Mouse (Mus musculus) limb, embryonic 12.5 days (tissue): ENCODE results near the gene Ctnnbl1. TPM values are rescaled to one million over a fixed set of nuclear protein-coding genes. Genes with fewer than 3 reads are reported as not detected.
A peak's percentile ranks its signal among the peaks of the same experiment; 100 is the strongest.

Experiments used
- ATAC-seq: fragments of 200-750 bp; cut with Nextera tagmentation; 2 replicates; pipeline ENCODE4 v1.8.0; 2017; ENCODE audit warnings: low read depth, moderate TSS enrichment; ENCODE audit not compliant: insufficient number of reproducible peaks, insufficient read depth, low FRiP score, low TSS enrichment
- H3K27ac ChIP-seq: fragments of 300-500 bp; sonication (generic); 2 replicates; pipeline ENCODE4 v1.5.1; 2016; ENCODE audit warnings: mild to moderate bottlenecking, moderate library complexity
- H3K27me3 ChIP-seq: fragments of 300-500 bp; sonication (generic); 2 replicates; pipeline ENCODE4 v1.6.1; 2016; ENCODE audit warnings: mild to moderate bottlenecking, moderate library complexity
- H3K36me3 ChIP-seq: fragments of 300-500 bp; sonication (generic); 2 replicates; pipeline ENCODE4 v1.6.1; 2016; ENCODE audit warnings: mild to moderate bottlenecking, moderate library complexity
- H3K4me1 ChIP-seq: fragments of 300-500 bp; sonication (generic); replicated peaks from 2 replicates; pipeline ENCODE4 v1.6.1; 2016
- H3K4me2 ChIP-seq: fragments of 300-500 bp; sonication (generic); 2 replicates; pipeline ENCODE4 v1.6.1; 2016; ENCODE audit warnings: mild to moderate bottlenecking, moderate library complexity
- H3K4me3 ChIP-seq: fragments of 300-500 bp; sonication (generic); replicated peaks from 2 replicates; pipeline ENCODE4 v1.5.1; 2016; ENCODE audit warnings: mild to moderate bottlenecking
- H3K9ac ChIP-seq: fragments of 300-500 bp; sonication (generic); replicated peaks from 2 replicates; pipeline ENCODE4 v1.6.1; 2016; ENCODE audit warnings: mild to moderate bottlenecking, moderate library complexity
- H3K9me3 ChIP-seq: fragments of 300-500 bp; sonication (generic); 2 replicates; pipeline ENCODE4 v1.6.1; 2016; ENCODE audit warnings: mild to moderate bottlenecking, moderate library complexity
- WGBS: fragments of 180-500 bp; shearing (Covaris S2); methylation state at CpG from one replicate; pipeline ENCODE4 v1.1.7; 2016; 5-methylcytosine and 5-hydroxymethylcytosine counted together
- polyA plus RNA-seq: library from polyadenylated mRNA; unstranded; fragments of >200 nt; fragmentation: Nextera tagmentation; extraction: Ambion mirVana; gene quantifications from 2 replicates; pipeline ENCODE4 v1.2.1, GENCODE M21; 2016

The Ctnnbl1 gene
- polyA plus RNA-seq, 1 experiment from 2014 or later: 76.6 TPM

GRCm38 (mm10) chr2:157808368-157808923 is 71.2 kb downstream of the Ctnnbl1 start:
- Histone ChIP-seq H3K27ac (no peak overlapping the region), H3K36me3 (peaks cover 39% of the 10 kb centered on the region), H3K4me3 (no peak overlapping the region), H3K4me2 (no peak overlapping the region), H3K9me3 (no peaks in the 10 kb centered on the region), H3K9ac (no peak overlapping the region), H3K4me1 (peaks cover 44% of the 10 kb centered on the region), H3K27me3 (no peaks in the 10 kb centered on the region)
- 79% methylated on average over 7 of the region's 7 CpGs for WGBS
- ATAC-seq: no peak

- Histone ChIP-seq H3K9me3 (no peaks in the 10 kb centered on the region), H3K27me3 (no peaks in the 10 kb centered on the region), H3K4me2 (no peak overlapping the region), H3K4me3 (no peak overlapping the region), H3K9ac (no peak overlapping the region), H3K36me3 (peaks cover 39% of the 10 kb centered on the region), H3K4me1 (peaks cover 47% of the 10 kb centered on the region), H3K27ac (no peak overlapping the region)
- 95% methylated on average over 6 of the region's 6 CpGs for WGBS
- ATAC-seq: no peak
Observed at GRCm38 (mm10) chr2:157809341-157809740, 72.1 kb downstream of the Ctnnbl1 start.

DNA sequence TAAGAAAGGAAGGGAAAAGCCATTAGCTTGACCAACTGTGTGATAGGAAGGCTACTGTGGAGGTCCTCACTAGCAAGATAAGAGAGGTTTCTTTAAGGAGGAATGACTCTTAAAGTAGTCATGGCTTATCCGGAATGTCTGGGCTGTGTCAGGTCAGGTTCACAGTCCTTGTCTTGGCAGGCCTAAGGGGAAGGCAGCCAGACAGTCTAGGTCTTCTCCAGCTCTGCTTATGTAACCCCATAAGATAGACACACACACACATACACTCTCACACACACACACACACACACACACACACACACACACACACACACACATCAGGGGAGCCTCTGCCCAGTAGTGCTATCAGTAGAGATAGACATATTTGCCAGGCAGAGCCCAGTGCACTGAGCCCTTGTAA is 73.5 kb downstream of the Ctnnbl1 start:
- H3K4me2 ChIP-seq: no peak overlapping the region
- H3K4me1 ChIP-seq: peaks cover 33% of the 10 kb centered on the region
- no peak for ATAC-seq
- 87% methylated on average over 1 of the region's 1 CpGs for WGBS
- H3K27ac ChIP-seq: no peak overlapping the region
- no peaks in the 10 kb centered on the region for H3K9me3 ChIP-seq
- no peaks in the 10 kb centered on the region for H3K27me3 ChIP-seq
- H3K4me3 ChIP-seq: no peak overlapping the region
- H3K9ac ChIP-seq: no peak overlapping the region
- H3K36me3 ChIP-seq: peaks cover 39% of the 10 kb centered on the region

DNA sequence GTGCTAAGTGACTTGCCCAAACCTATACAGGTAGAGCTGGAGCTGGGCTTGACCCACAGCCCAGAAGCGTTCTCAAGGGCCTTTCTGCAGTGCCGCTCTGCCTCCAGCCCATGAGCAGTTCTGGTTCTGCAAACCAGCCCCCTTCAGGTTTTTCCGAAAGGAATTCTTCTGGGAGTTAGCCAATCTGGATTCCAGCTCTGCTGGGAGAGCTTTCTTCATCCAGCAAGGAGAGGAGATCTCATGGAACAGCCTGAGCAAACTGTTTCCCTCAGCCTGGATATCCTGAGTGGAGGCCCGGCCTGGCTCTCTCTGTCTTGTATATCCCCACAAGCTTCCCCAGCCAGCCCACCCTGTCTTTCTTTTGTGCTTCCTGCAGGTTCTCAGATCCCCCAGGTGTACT is 75.9 kb downstream of the Ctnnbl1 start:
- no peaks in the 10 kb centered on the region for H3K9me3 ChIP-seq
- no peak overlapping the region for H3K9ac ChIP-seq
- H3K36me3 ChIP-seq: peaks cover 29% of the 10 kb centered on the region
- H3K4me1 ChIP-seq: peaks cover 18% of the 10 kb centered on the region; the same call in 1 of the 2 replicates
- no peak overlapping the region for H3K4me2 ChIP-seq
- no peak overlapping the region for H3K4me3 ChIP-seq
- H3K27me3 ChIP-seq: no peaks in the 10 kb centered on the region
- WGBS: 85% methylated on average over 4 of the region's 4 CpGs
- H3K27ac ChIP-seq: no peak overlapping the region
- ATAC-seq: no peak

GRCm38 (mm10) chr2:157814116-157814964 is 77.1 kb downstream of the Ctnnbl1 start:
- 67% methylated on average over 11 of the region's 11 CpGs for WGBS
- H3K9ac ChIP-seq: no peak overlapping the region
- H3K4me3 ChIP-seq: no peak overlapping the region
- peaks cover 26% of the 10 kb centered on the region for H3K4me1 ChIP-seq
- no peak for ATAC-seq
- no peak overlapping the region for H3K4me2 ChIP-seq
- H3K27me3 ChIP-seq: no peaks in the 10 kb centered on the region
- H3K36me3 ChIP-seq: peaks cover 35% of the 10 kb centered on the region
- H3K9me3 ChIP-seq: no peaks in the 10 kb centered on the region
- H3K27ac ChIP-seq: no peak overlapping the region

GRCm38 (mm10) chr2:157814965-157815283 is 77.7 kb downstream of the Ctnnbl1 start:
- Histone ChIP-seq H3K9ac (no peak overlapping the region), H3K27ac (no peak overlapping the region), H3K27me3 (no peaks in the 10 kb centered on the region), H3K9me3 (no peaks in the 10 kb centered on the region), H3K4me1 (peaks cover 26% of the 10 kb centered on the region), H3K4me2 (no peak overlapping the region), H3K4me3 (no peak overlapping the region), H3K36me3 (peaks cover 40% of the 10 kb centered on the region)
- ATAC-seq: no peak
- WGBS: 95% methylated on average over 2 of the region's 2 CpGs

- peaks cover 26% of the 10 kb centered on the region for H3K4me1 ChIP-seq
- H3K27me3 ChIP-seq: no peaks in the 10 kb centered on the region
- 83% methylated on average over 9 of the region's 9 CpGs for WGBS
- no peak overlapping the region for H3K4me2 ChIP-seq
- H3K4me3 ChIP-seq: no peak overlapping the region
- no peak for ATAC-seq
- no peak overlapping the region for H3K27ac ChIP-seq
- H3K36me3 ChIP-seq: peaks cover 18% of the 10 kb centered on the region; the same call in 1 of the 2 replicates
- H3K9me3 ChIP-seq: no peaks in the 10 kb centered on the region
- H3K9ac ChIP-seq: no peak overlapping the region
Observed at GRCm38 (mm10) chr2:157817672-157818071, 80.5 kb downstream of the Ctnnbl1 start.

- ATAC-seq: no peak
Observed at GRCm38 (mm10) chr2:157818576-157819320, 81.5 kb downstream of the Ctnnbl1 start.

DNA sequence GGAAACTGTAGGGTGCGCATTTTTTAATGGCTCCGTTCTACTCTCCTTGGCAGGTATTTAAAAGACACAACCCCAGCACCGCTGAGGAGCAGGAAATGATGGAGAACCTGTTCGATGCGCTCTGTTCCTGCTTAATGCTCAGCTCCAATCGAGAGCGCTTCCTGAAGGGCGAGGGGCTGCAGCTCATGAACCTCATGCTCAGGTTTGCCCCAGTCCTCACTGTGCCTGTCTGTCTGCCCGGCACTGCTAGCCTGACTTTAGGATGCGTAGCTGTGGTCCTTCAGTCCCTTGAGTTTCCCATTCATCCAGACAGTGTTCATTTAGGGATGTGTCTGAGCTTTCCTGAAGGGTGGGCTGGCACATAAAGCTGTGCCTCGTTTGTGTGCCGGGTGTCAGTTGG is 82.2 kb downstream of the Ctnnbl1 start:
- H3K27ac ChIP-seq: no peak overlapping the region
- WGBS: 87% methylated on average over 12 of the region's 12 CpGs
- no peak overlapping the region for H3K4me3 ChIP-seq
- H3K9me3 ChIP-seq: no peaks in the 10 kb centered on the region
- peaks cover 13% of the 10 kb centered on the region for H3K4me1 ChIP-seq
- H3K27me3 ChIP-seq: no peaks in the 10 kb centered on the region
- no peak overlapping the region for H3K9ac ChIP-seq
- ATAC-seq: no peak
- H3K36me3 ChIP-seq: peaks cover 18% of the 10 kb centered on the region; the same call in 1 of the 2 replicates
- no peak overlapping the region for H3K4me2 ChIP-seq

More at GRCm38 (mm10) chr2:157818576-157819320, 81.5 kb downstream of the Ctnnbl1 start:
- Histone ChIP-seq H3K4me3 (no peak overlapping the region), H3K36me3 (peaks cover 15% of the 10 kb centered on the region; the same call in 1 of the 2 replicates), H3K27me3 (no peaks in the 10 kb centered on the region), H3K4me1 (peaks cover 18% of the 10 kb centered on the region), H3K4me2 (no peak overlapping the region), H3K9me3 (no peaks in the 10 kb centered on the region), H3K9ac (no peak overlapping the region), H3K27ac (peak overlapping the region; percentile 50; the same call in 1 of the 2 replicates)
- 75% methylated on average over 15 of the region's 15 CpGs for WGBS

GRCm38 (mm10) chr2:157821259-157821658 is 84.1 kb downstream of the Ctnnbl1 start:
- Histone ChIP-seq H3K4me3 (no peak overlapping the region), H3K9me3 (no peaks in the 10 kb centered on the region), H3K27ac (no peak overlapping the region), H3K9ac (no peak overlapping the region), H3K27me3 (no peaks in the 10 kb centered on the region), H3K4me2 (no peak overlapping the region), H3K4me1 (peaks cover 16% of the 10 kb centered on the region), H3K36me3 (peaks cover 22% of the 10 kb centered on the region; the same call in 1 of the 2 replicates)
- ATAC-seq: no peak
- WGBS: 73% methylated on average over 4 of the region's 4 CpGs

GRCm38 (mm10) chr2:157823456-157823855 is 86.3 kb downstream of the Ctnnbl1 start:
- Histone ChIP-seq H3K4me2 (no peak overlapping the region), H3K4me1 (peaks cover 13% of the 10 kb centered on the region), H3K9me3 (no peaks in the 10 kb centered on the region), H3K27me3 (no peaks in the 10 kb centered on the region), H3K9ac (no peak overlapping the region), H3K27ac (no peak overlapping the region), H3K36me3 (peaks cover 22% of the 10 kb centered on the region; the same call in 1 of the 2 replicates), H3K4me3 (no peak overlapping the region)
- WGBS: 91% methylated on average over 3 of the region's 3 CpGs
- ATAC-seq: no peak
